Mouse (Mus musculus) embryonic fibroblast, embryonic 13.5 days (primary cell): ENCODE data around the gene Acvr1. TPM values are rescaled to one million over a fixed set of nuclear protein-coding genes. Genes with fewer than 3 reads are reported as not detected.

Source experiments
- H3K27ac ChIP-seq: 2 replicates; pipeline ENCODE4 v1.5.1; 2012; ENCODE audit warnings: low read length, control low read depth, inconsistent platforms; ENCODE audit not compliant: insufficient read depth
- H3K4me1 ChIP-seq: 2 replicates; pipeline ENCODE4 v1.6.1; 2011; ENCODE audit warnings: low read length; ENCODE audit not compliant: control insufficient read depth, insufficient read depth
- H3K4me3 ChIP-seq: 2 replicates; pipeline ENCODE4 v1.5.1; 2011; ENCODE audit warnings: mild to moderate bottlenecking, control low read depth, low read length; ENCODE audit not compliant: insufficient read depth
- CTCF ChIP-seq: IDR thresholded peaks from 2 replicates; pipeline ENCODE4 v1.5.1; 2011; ENCODE audit warnings: mild to moderate bottlenecking, control low read depth, low read length, moderate library complexity, borderline replicate concordance; ENCODE audit not compliant: insufficient read depth
- POLR2A ChIP-seq: IDR thresholded peaks from 2 replicates; pipeline ENCODE4 v1.6.1; 2011; ENCODE audit warnings: low read depth, mild to moderate bottlenecking, control low read depth, low read length, moderate library complexity
- polyA plus RNA-seq: library from polyadenylated mRNA; stranded (reverse); fragments of >200 nt; gene quantifications from 2 replicates; pipeline ENCODE4 v1.2.4, GENCODE M21; 2011; ENCODE audit warnings: low read depth; ENCODE audit not compliant: missing spikeins, insufficient read length

Acvr1 gene
- 47.6 and 57.1 TPM in 2 replicates for polyA plus RNA-seq

DNA sequence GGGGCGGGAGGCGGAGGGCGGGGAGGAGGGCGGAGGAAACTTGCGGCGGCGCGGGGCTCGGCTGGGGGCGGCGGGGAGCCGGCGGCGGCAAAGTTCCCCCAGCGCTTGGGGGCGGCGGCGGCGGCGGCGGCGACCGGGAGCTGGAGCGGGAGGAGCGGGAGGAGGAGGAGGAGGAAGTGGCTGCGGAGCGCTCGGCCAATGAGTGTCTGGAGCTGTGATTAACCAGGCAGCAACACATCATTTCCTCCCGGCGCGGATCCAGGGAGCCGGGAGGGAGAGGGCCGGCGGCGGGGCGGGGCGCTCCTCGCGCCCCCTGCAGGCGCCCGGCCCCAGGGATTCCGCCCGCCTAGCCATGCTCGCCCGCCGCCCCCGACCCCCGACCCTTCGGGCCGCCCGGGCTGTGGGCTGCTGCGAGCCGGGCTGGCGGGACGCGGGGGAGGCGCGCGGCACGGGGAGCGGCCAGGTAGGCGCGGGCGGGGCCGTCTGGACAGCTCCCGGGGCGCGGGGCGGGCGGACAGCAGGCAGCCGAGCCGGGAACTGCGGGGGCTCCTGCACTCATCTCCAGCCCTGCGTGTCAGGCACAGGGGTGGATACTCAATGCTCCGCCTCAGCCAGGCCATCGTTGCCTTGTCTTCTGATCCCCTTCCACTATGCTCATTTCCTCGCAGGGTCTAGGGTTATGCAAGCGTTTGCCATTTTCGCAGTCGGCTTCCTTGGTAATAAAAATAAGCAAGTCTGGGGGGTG lies at the start of gene Acvr1, which contains the start of gene Upp2:
Gene Acvr1, minus strand, starts transcription at position 92 of the 745 bp plus-strand sequence.
Gene Upp2, plus strand, starts transcription at position 233 of the 745 bp plus-strand sequence.
- H3K27ac ChIP-seq: peak within 1 kb of the TSS; percentile 99
- TF ChIP-seq POLR2A: 0 out of 2 replicates have a peak, but pooled peaks have one; percentile 21
- no peak for TF ChIP-seq CTCF
- H3K4me3 ChIP-seq: peak within 1 kb of the TSS; percentile 99
- H3K4me1 ChIP-seq: peaks cover 17% of the 10 kb centered on the region

GRCm38 (mm10) chr2:58615766-58616165 lies 48.8 kb upstream of the Acvr1 start:
- no peak for TF ChIP-seq POLR2A
- TF ChIP-seq CTCF: no peak
- Histone ChIP-seq H3K27ac (no peak overlapping the region), H3K4me3 (no peak overlapping the region), H3K4me1 (no peaks in the 10 kb centered on the region)

DNA sequence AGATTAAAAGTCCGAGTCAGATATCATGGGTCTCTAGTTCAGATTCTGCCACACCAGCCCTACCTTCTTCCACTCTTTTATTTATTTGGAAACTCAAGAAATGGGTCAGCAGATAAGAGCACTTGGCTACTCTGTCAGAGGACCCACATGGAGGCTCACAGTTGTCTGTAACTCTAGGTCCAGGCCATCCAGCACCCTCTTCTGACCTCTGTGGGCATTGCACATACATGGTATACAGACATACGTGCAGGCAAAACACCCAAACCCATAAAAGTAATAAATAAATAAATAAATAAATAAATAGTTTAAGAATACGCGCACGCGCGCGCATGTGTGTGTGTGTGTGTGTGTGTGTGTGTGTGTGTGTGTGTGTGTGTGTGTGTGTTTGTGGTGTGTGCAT lies 47.9 kb upstream of the Acvr1 start:
- H3K27ac ChIP-seq: no peak overlapping the region
- no peak overlapping the region for H3K4me3 ChIP-seq
- no peaks in the 10 kb centered on the region for H3K4me1 ChIP-seq
- TF ChIP-seq POLR2A (no peak), CTCF (no peak)

DNA sequence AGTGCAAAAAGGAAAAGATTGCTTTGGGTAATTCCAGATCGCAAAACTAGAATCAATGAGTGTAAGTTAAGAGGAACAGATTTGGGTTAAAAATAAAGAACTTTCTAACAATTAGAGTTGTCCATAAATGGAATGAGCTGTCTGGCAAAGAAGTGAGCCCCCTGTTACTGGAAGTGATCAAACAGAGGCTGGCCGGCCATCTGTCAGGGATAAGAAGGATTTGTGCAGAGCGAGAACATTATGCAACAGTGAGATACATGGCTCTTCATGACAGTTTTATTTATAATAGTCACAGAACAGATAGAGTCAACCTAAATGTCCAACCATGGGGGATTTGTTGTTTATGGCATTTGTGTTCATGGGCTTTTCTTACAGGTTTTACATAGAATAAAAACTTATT lies 46.8 kb upstream of the Acvr1 start:
- no peak overlapping the region for H3K27ac ChIP-seq
- no peak overlapping the region for H3K4me3 ChIP-seq
- TF ChIP-seq POLR2A (no peak), CTCF (no peak)
- H3K4me1 ChIP-seq: no peaks in the 10 kb centered on the region

DNA sequence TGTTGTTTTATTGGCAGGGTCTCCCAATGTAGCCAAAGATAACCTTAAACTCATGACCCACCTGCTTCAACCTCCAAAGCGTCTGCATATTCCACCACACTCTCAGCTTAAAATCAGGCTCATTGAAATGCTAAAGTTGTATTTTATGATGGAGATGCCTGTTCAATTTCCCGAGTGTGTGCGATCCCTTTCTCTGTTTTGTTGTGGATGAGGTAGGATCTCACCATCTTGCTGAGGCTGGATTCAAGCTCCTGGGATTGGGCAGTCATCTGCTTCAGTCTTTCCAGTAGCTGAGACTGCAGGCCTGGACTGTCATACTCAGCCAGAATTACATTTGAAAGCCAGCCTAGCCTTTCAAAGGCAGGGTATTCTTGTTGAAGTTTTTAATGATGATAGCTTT lies 37.8 kb upstream of the Acvr1 start:
- no peak overlapping the region for H3K27ac ChIP-seq
- H3K4me3 ChIP-seq: no peak overlapping the region
- TF ChIP-seq CTCF (no peak), POLR2A (no peak)
- no peaks in the 10 kb centered on the region for H3K4me1 ChIP-seq

GRCm38 (mm10) chr2:58603379-58603778 lies 36.4 kb upstream of the Acvr1 start:
- no peaks in the 10 kb centered on the region for H3K4me1 ChIP-seq
- H3K4me3 ChIP-seq: no peak overlapping the region
- TF ChIP-seq CTCF (no peak), POLR2A (no peak)
- no peak overlapping the region for H3K27ac ChIP-seq

DNA sequence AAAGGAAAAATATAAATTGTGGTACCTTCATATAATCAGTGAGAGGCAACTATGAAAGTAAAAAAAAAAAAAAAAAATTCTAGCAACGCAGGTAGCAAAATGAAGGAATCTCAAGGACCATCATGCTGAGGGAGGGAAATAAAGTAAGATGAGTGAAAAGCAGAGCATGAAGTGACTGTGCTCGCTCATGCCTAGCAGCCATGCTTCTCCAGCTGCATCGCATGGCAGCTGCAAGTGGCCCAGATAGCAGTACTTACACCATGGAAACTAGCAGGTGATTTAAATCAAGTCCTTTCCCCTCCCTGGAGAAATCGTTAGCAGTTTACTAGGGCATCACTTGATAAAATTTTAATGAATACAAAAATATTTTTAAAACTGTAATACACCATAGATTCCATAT lies 34.4 kb upstream of the Acvr1 start:
- Histone ChIP-seq H3K4me1 (no peaks in the 10 kb centered on the region), H3K4me3 (no peak overlapping the region), H3K27ac (no peak overlapping the region)
- TF ChIP-seq POLR2A (no peak), CTCF (no peak)

- TF ChIP-seq POLR2A: no peak
- no peak for TF ChIP-seq CTCF
- H3K27ac ChIP-seq: no peak overlapping the region
- no peaks in the 10 kb centered on the region for H3K4me1 ChIP-seq
- H3K4me3 ChIP-seq: no peak overlapping the region
These were observed 32.7 kb upstream of the Acvr1 start for GRCm38 (mm10) chr2:58599639-58600038.

GRCm38 (mm10) chr2:58597556-58597955 lies 30.6 kb upstream of the Acvr1 start:
- TF ChIP-seq POLR2A (no peak), CTCF (no peak)
- Histone ChIP-seq H3K4me1 (no peaks in the 10 kb centered on the region), H3K27ac (no peak overlapping the region), H3K4me3 (no peak overlapping the region)

- Histone ChIP-seq H3K27ac (no peak overlapping the region), H3K4me3 (no peak overlapping the region), H3K4me1 (no peaks in the 10 kb centered on the region)
- TF ChIP-seq CTCF (no peak), POLR2A (no peak)
These were observed 29.9 kb upstream of the Acvr1 start for GRCm38 (mm10) chr2:58596774-58597342.
